Mouse (Mus musculus): ENCODE data around the gene Prr19. TPM values are rescaled to one million over a fixed set of nuclear protein-coding genes. Genes with fewer than 3 reads are reported as not detected.

Gene Prr19
- polyA plus RNA-seq, 1 experiment from 2014 or later = 1.0 TPM

- peaks cover 36% of the 10 kb centered on the region for H3K36me3 ChIP-seq
- WGBS = 84% methylated on average over 8 of the region's 8 CpGs
These were observed 31.5 kb upstream of the Prr19 start for GRCm38 (mm10) chr7:25269545-25270271.

DNA sequence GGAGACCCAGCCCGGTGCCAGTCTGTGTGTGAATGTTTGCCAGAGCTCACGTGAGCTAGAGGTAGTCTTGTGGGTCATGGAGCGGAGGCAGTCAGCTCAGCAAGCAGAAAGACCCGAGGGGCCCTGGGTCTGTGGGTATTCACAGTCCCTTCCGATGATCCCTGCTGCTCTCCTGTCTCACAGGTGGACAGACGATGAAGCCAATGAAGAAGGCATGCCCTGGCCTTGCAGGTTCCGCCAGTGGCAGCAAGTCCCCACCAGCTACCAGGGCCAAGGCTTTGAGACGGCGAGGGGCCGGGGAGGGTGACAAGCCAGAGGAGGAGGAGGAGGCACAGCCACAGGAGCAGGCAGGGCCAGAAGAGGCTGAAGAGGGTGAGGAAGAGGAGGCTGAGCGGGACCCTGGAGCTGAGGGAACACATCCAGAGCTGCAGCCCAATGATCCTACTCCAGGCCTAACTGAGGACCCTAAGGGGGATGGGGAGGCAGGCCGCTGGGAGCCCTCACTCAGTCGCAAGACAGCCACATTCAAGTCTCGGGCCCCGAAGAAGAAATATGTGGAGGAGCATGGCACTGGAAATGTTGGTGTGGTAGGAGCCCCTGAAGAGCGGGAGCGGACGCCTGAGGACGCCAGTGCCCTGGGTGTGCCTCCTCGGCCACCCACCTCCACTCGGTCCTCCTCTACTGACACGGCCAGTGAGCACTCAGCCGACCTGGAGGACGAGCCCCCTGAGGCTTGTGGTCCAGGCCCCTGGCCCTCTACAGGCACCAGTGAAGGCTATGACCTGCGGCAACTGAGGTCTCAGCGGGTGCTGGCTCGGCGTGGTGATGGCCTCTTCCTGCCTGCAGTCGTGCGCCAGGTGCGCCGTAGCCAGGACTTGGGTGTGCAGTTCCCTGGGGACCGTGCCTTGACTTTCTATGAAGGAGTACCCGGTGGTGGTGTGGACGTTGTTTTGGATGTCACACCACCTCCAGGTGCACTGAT is 30.3 kb upstream of the Prr19 start:
- Histone ChIP-seq H3K4me2 (replicated peaks) (no peak overlapping the region), H3K4me1 (peaks cover 27% of the 10 kb centered on the region), H3K27ac (no peak overlapping the region), H3K4me3 (no peak overlapping the region), H3K9me3 (no peaks in the 10 kb centered on the region), H3K9ac (no peak overlapping the region), H3K36me3 (peaks cover 37% of the 10 kb centered on the region), H3K27me3 (no peaks in the 10 kb centered on the region)
- no peak for ATAC-seq (ENCODE audit: insufficient number of reproducible peaks, insufficient read depth, low FRiP score, low TSS enrichment)
- WGBS = 90% methylated on average over 35 of the region's 35 CpGs

More at GRCm38 (mm10) chr7:25269545-25270271, 31.5 kb upstream of the Prr19 start:
- no peaks in the 10 kb centered on the region for H3K27me3 ChIP-seq
- H3K4me2 ChIP-seq (replicated peaks) = peak overlapping the region; percentile 84
- ATAC-seq (ENCODE audit: insufficient number of reproducible peaks, insufficient read depth, low FRiP score, low TSS enrichment) = no peak
- no peaks in the 10 kb centered on the region for H3K9me3 ChIP-seq
- H3K4me1 ChIP-seq = peaks cover 20% of the 10 kb centered on the region
- H3K27ac ChIP-seq = 0 out of 2 replicates have a peak overlapping the region, but pooled peaks have one; percentile 12
- peak overlapping the region; percentile 87 for H3K4me3 ChIP-seq
- peak overlapping the region; percentile 33; the same call in 1 of the 2 replicates for H3K9ac ChIP-seq

DNA sequence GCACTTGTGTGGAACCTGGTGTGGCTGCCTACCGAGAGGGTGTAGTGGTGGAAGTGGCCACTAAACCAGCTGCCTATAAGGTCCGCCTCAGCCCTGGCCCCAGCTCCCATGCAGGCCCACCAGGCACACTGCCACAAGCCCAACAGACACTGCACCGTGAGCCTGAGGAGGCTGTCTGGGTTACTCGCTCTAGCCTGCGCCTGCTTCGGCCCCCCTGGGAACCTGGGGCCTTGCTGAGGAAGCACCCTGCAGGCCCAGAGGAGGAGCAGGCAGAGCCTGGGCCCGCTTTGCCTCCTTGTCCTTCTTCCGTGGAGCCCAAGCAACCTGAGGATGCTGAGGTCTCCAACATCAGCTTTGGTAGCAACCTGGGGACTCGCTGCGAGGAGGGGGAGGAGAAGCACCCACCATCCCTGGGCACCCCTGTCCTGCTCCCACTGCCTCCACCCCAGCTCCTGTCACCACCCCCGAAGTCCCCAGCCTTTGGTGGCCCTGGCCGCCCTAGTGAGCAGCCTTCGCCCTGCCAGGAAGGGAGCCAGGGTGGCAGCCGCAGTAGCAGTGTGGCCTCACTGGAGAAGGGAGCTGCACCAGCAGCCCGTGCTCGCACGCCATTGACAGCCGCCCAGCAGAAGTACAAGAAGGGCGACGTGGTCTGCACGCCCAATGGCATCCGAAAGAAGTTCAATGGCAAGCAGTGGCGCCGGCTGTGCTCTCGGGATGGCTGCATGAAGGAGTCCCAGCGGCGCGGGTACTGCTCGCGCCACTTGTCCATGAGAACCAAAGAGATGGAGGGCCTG is 29.4 kb upstream of the Prr19 start:
- H3K4me3 ChIP-seq = no peak overlapping the region
- H3K4me2 ChIP-seq (replicated peaks) = no peak overlapping the region
- no peak overlapping the region for H3K9ac ChIP-seq
- H3K9me3 ChIP-seq = no peaks in the 10 kb centered on the region
- WGBS = 85% methylated on average over 30 of the region's 30 CpGs
- no peak for ATAC-seq (ENCODE audit: insufficient number of reproducible peaks, insufficient read depth, low FRiP score, low TSS enrichment)
- no peaks in the 10 kb centered on the region for H3K27me3 ChIP-seq
- H3K4me1 ChIP-seq = peaks cover 29% of the 10 kb centered on the region
- H3K27ac ChIP-seq = no peak overlapping the region
- peaks cover 37% of the 10 kb centered on the region for H3K36me3 ChIP-seq

- Histone ChIP-seq H3K36me3 (peaks cover 37% of the 10 kb centered on the region), H3K27ac (no peak overlapping the region), H3K27me3 (no peaks in the 10 kb centered on the region), H3K9me3 (no peaks in the 10 kb centered on the region), H3K9ac (no peak overlapping the region), H3K4me3 (no peak overlapping the region), H3K4me2 (replicated peaks) (no peak overlapping the region), H3K4me1 (peaks cover 32% of the 10 kb centered on the region)
- WGBS = 88% methylated on average over 38 of the region's 38 CpGs
- ATAC-seq (ENCODE audit: insufficient number of reproducible peaks, insufficient read depth, low FRiP score, low TSS enrichment) = no peak
These were observed 28.6 kb upstream of the Prr19 start for GRCm38 (mm10) chr7:25272445-25273258.

- WGBS = 93% methylated on average over 22 of the region's 22 CpGs
- Histone ChIP-seq H3K4me2 (replicated peaks) (no peak overlapping the region), H3K9ac (no peak overlapping the region), H3K36me3 (peaks cover 37% of the 10 kb centered on the region), H3K27me3 (no peaks in the 10 kb centered on the region), H3K4me3 (no peak overlapping the region), H3K27ac (no peak overlapping the region), H3K9me3 (no peaks in the 10 kb centered on the region), H3K4me1 (peaks cover 36% of the 10 kb centered on the region)
- no peak for ATAC-seq (ENCODE audit: insufficient number of reproducible peaks, insufficient read depth, low FRiP score, low TSS enrichment)
These were observed 27.7 kb upstream of the Prr19 start for GRCm38 (mm10) chr7:25273259-25274241.

- no peak overlapping the region; the same call in 1 of the 2 replicates for H3K4me3 ChIP-seq
- H3K4me1 ChIP-seq = peaks cover 28% of the 10 kb centered on the region
- no peaks in the 10 kb centered on the region for H3K27me3 ChIP-seq
- WGBS = 66% methylated on average over 5 of the region's 5 CpGs
- H3K9ac ChIP-seq = 0 out of 2 replicates have a peak overlapping the region, but pooled peaks have one; percentile 4
- H3K27ac ChIP-seq = 0 out of 2 replicates have a peak overlapping the region, but pooled peaks have one; percentile 72
- ATAC-seq (ENCODE audit: insufficient number of reproducible peaks, insufficient read depth, low FRiP score, low TSS enrichment) = no peak
- peaks cover 37% of the 10 kb centered on the region for H3K36me3 ChIP-seq
- no peak overlapping the region for H3K4me2 ChIP-seq (replicated peaks)
- no peaks in the 10 kb centered on the region for H3K9me3 ChIP-seq
These were observed 26.6 kb upstream of the Prr19 start for GRCm38 (mm10) chr7:25274571-25274970.

DNA sequence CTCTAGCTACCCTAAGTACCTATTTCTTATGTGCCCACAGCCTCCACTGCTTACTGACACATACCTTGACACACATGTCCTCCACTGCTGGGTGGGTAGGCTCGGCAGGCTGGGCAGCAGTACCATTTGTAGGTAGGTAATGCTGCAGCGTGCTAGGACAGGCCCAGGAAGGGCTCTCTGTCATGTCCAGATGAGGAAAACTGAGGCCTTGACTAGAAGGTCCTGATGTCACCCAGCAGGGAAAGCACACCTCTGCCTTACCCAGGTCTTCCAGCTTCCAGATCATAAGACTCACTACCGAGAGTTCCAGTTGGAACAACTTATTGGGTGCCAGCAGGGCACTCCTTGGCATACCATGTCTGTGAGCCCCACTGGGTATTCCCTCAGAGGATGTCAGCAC is 26.2 kb upstream of the Prr19 start:
- ATAC-seq (ENCODE audit: insufficient number of reproducible peaks, insufficient read depth, low FRiP score, low TSS enrichment) = no peak
- Histone ChIP-seq H3K36me3 (peaks cover 37% of the 10 kb centered on the region), H3K27me3 (no peaks in the 10 kb centered on the region), H3K4me2 (replicated peaks) (no peak overlapping the region), H3K4me1 (peaks cover 25% of the 10 kb centered on the region), H3K27ac (peak overlapping the region; percentile 72; the same call in 1 of the 2 replicates), H3K9ac (0 out of 2 replicates have a peak overlapping the region, but pooled peaks have one; percentile 4), H3K4me3 (no peak overlapping the region; the same call in 1 of the 2 replicates), H3K9me3 (no peaks in the 10 kb centered on the region)
- 89% methylated on average over 3 of the region's 3 CpGs for WGBS

- H3K4me2 ChIP-seq (replicated peaks) = no peak overlapping the region
- no peak for ATAC-seq (ENCODE audit: insufficient number of reproducible peaks, insufficient read depth, low FRiP score, low TSS enrichment)
- no peak overlapping the region for H3K4me3 ChIP-seq
These were observed 25.5 kb upstream of the Prr19 start for GRCm38 (mm10) chr7:25275555-25276298.

GRCm38 (mm10) chr7:25277405-25277804 is 23.8 kb upstream of the Prr19 start:
- 82% methylated on average over 4 of the region's 4 CpGs for WGBS
- Histone ChIP-seq H3K4me1 (peaks cover 37% of the 10 kb centered on the region), H3K9ac (peak overlapping the region; percentile 61), H3K27me3 (no peaks in the 10 kb centered on the region), H3K27ac (peak overlapping the region; percentile 99), H3K9me3 (no peaks in the 10 kb centered on the region), H3K36me3 (peaks cover 21% of the 10 kb centered on the region), H3K4me3 (peak overlapping the region; percentile 89), H3K4me2 (replicated peaks) (peak overlapping the region; percentile 92)
- ATAC-seq (ENCODE audit: insufficient number of reproducible peaks, insufficient read depth, low FRiP score, low TSS enrichment) = no peak

More at GRCm38 (mm10) chr7:25275555-25276298, 25.5 kb upstream of the Prr19 start:
- 41% methylated on average over 9 of the region's 9 CpGs for WGBS
- Histone ChIP-seq H3K9ac (peak overlapping the region; percentile 0; the same call in 1 of the 2 replicates), H3K27me3 (no peaks in the 10 kb centered on the region), H3K36me3 (peaks cover 37% of the 10 kb centered on the region), H3K9me3 (no peaks in the 10 kb centered on the region), H3K27ac (peak overlapping the region; percentile 72), H3K4me1 (peaks cover 27% of the 10 kb centered on the region)
